Mouse (Mus musculus): Measurements from ENCODE around the gene Obscn.

The Obscn gene

GRCm38 (mm10) chr11:58963543-58963942 lies 172.7 kb downstream of the Obscn start:
- CTCF ChIA-PET, result no interaction called here

DNA sequence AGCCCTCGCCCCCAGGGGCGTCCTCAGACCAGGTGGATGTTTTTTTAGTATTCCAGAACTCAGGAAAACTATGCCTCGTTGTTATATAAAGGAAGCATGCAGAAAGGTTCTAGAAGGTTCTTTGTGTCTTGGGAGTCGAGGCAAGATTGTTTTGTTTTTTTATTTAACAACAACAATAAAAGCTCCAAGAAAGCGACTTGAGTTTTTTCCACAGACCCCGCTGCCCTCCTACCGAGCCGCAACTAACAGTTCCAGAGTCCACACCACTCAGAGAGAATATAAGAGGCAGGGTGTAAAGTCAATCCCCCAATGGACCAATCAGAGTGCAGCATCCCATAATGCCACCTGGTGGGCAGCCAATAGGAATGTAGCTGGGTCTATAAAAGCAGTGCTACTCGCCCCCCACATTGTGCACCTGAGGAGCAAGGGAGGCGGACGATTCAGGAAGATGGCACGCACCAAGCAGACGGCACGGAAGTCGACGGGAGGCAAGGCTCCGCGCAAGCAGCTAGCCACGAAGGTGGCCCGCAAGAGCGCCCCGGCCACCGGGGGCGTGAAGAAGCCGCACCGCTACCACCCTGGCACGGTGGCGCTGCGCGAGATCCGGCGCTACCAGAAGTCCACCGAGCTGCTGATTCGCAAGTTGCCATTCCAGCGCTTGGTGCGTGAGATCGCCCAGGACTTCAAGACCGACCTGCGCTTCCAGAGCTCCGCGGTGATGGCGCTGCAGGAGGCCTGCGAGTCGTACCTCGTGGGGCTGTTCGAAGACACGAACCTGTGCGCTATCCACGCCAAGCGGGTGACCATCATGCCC lies 174.6 kb downstream of the Obscn start:
- CTCF ChIA-PET, result interaction anchor here (0.6 to 1.2 kb wide), 2 partner anchors 12 to 21 kb away, joined by 3 read pairs; no protein-coding TSS in a partner anchor

GRCm38 (mm10) chr11:58959921-58960465 lies 176.2 kb downstream of the Obscn start:
- CTCF ChIA-PET, result interaction anchor here (0.5 to 0.6 kb wide), 3 partner anchors 11 to 45 kb away, joined by 3 to 6 read pairs (median 4); partner anchors contain the start of gene Hist3h2ba

DNA sequence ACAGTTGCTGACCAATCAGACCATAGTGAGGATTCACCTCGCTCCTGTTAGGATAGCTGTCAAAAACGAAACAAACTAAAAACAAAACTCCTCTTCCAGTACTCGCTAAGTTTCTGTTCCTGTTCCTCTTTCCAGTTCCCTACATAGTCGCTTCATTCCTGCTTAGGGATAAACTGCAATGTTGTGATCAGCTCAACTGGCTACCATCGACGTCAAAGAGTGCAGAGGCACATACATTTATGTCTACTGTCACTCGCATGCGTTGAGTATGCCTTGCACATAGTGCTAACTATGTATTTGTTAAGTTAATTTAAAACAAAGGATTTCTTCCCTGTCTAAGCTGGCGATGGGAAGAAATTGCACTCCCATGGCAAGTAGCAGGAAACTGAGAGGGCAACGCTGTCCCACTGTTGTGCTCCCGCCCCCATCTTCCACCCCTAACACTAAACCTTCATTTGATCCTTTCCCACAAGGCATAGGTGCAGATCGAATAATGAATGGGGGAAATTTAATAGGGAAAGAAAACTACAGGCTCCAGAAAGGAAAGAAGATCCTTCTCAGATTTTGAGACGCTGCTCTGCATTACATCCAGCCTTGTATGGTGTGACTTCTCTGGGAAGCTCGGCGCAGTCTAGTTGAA lies 176.9 kb downstream of the Obscn start:
- CTCF ChIA-PET, result interaction anchor here (0.5 to 0.6 kb wide), 2 partner anchors 32 to 229 kb away, joined by 3 to 4 read pairs; no protein-coding TSS in a partner anchor

GRCm38 (mm10) chr11:58958536-58958935 lies 177.7 kb downstream of the Obscn start:
- CTCF ChIA-PET, result interaction anchor here (0.6 kb wide), 1 partner anchor 1004 kb away, joined by 4 read pairs; no protein-coding TSS in a partner anchor

DNA sequence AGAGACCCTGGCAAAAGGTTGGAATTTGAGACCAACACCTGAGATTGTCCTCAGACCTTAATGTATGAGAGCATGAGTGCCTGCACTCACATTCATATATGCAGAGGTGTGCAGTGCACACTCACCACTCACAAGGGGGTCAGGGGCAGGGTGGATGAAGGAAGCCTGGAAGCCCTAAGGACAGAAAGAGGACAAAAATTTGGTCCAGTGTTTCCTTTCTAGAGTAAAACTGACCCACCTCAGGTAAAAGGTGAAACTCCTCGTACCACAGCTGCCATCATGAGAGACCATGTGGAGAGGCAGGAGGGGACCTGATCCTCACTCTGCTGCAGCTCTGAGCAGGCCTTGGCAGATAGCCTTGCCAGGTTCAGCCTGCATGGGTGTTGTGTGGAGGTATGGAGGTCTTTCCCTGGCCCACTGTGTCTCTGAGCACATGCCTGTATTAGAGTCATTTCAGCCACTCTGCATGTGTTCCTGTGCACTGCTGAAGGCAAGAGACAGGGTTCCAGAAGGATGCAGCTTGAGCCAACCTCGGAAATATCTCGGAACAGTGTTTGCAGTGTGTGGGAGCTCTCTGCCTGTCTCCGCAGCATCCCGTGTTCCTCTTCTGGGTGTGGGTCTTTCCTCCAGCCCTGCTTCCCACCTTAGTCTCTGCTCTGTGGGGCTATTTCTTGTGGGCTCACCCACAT lies 178.8 kb downstream of the Obscn start:
- CTCF ChIA-PET, result interaction anchor here (1.1 kb wide), 1 partner anchor 18 kb away, joined by 3 read pairs; the partner anchor contains the start of gene Rnf187

DNA sequence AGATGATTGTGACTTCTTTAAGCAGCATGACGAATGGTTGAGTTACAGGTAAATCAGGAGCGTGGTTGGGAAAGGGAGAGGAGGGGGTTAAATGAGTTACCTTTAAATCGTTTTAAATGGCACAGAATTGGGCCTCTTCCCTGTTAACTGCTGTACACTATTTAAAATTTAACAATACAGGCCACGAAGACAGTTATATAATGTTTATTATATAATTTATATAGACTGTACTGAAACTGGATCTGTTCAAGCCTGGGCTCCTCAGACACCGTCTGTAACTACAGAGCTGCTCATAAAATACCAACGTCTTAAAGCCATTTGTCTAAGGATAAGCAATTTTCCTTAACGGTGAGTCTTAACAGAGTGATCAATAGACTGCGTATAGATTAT lies 180.3 kb downstream of the Obscn start:
- CTCF ChIA-PET, result no interaction called here

DNA sequence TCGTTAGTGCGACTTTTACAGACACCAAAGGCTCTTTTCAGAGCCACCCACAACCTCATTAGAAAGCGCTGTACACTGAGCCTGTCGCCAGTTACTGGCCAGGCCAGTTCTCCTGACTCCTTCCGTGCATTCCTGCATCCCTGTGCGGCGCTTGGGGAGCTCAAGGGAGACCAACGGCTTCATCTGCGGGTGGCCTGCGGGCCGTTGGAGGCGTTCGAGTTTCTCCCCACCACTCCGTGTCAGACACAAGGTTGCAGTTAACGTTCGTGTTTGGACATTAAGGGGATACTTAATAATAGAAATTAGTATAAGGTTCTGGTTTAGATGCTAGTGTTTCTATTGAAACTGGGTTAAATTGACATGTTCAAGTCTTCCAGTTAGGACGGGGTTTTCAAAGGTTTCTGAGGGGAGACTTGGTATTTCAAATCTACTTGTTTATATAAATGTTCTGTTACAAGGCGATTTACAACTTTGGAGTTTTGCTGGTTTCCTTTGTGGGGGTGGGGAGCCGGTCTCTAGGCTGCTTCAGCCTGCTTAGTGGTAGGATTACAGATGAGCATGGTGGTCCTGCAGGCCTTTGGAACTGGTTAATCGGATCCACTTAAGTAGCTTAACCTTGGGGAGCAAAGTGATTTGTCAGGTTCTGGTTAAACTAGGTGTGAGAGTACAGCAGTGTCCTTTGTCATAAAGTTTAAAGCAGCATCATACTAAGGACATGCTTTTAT lies 180.9 kb downstream of the Obscn start:
- CTCF ChIA-PET, result interaction anchor here (0.9 to 1.0 kb wide), 2 partner anchors 21 to 28 kb away, joined by 3 to 8 read pairs; no protein-coding TSS in a partner anchor

DNA sequence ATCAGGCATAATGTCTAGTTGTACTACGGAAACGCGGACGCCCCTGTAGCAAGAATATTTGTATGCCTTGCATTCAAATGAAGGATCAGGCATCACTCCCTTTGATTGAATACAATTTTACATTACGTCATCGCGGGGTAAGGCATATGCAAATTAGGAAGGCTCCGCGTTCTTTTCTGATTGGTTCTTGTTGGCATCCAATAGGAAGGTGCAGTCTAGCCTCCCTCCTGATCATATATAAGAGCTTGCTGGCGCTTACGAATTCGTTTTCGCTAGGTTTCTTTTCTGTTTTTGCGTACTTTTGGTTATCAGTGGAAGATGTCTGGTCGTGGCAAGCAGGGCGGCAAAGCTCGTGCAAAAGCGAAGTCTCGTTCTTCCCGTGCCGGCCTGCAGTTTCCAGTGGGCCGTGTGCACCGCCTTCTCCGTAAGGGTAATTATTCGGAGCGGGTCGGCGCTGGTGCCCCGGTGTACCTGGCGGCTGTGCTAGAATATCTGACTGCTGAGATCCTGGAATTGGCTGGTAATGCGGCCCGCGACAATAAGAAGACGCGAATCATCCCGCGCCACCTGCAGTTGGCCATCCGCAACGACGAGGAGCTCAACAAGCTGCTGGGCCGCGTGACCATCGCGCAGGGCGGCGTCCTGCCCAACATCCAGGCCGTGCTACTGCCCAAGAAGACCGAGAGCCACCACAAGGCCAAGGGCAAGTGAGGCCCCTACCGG lies 181.6 kb downstream of the Obscn start, which contains the start of the genes Hist3h2a and Trim17:
Gene Hist3h2a, plus strand, starts transcription at position 266 of the 723 bp plus-strand sequence.
Gene Trim17, plus strand, starts transcription at position 266 of the 723 bp plus-strand sequence.
- CTCF ChIA-PET, result interaction anchor here (0.6 to 1.0 kb wide), 4 partner anchors 20 to 29 kb away, joined by 3 to 8 read pairs (median 3); partner anchors contain the start of gene Trim11

DNA sequence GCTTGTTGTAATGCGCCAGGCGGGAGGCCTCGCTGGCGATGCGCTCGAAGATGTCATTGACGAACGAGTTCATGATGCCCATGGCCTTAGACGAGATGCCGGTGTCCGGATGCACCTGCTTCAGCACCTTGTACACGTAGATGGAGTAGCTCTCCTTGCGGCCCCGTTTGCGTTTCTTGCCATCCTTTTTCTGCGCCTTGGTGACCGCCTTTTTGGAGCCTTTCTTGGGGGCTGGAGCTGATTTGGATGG lies 182.1 kb downstream of the Obscn start:
- CTCF ChIA-PET, result interaction anchor here (0.6 to 1.0 kb wide), 3 partner anchors 24 to 30 kb away, joined by 3 to 8 read pairs (median 3); partner anchors contain the start of gene Trim11

GRCm38 (mm10) chr11:58953351-58954169 lies 182.6 kb downstream of the Obscn start:
- CTCF ChIA-PET, result interaction anchor here (1.0 kb wide), 1 partner anchor 25 kb away, joined by 3 read pairs; no protein-coding TSS in a partner anchor

DNA sequence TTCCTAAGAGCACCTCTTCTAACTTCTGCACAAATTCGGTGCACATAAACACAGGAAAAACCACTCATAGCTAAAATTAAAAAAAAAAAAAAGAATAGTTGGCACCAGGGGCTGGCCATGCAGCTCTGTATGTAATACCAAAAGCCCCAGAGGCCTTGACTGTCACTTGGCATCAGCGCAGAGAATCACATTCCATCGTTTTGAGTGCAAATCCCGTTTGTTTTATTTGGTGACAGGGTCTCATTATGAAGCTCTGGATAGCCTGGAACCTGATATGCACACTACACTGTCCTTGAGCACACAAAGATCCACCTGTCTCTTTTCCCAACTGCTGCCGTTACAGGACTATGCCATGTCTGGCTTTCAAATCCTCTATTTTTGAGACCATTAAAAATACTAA lies 185.0 kb downstream of the Obscn start:
- CTCF ChIA-PET, result no interaction called here

DNA sequence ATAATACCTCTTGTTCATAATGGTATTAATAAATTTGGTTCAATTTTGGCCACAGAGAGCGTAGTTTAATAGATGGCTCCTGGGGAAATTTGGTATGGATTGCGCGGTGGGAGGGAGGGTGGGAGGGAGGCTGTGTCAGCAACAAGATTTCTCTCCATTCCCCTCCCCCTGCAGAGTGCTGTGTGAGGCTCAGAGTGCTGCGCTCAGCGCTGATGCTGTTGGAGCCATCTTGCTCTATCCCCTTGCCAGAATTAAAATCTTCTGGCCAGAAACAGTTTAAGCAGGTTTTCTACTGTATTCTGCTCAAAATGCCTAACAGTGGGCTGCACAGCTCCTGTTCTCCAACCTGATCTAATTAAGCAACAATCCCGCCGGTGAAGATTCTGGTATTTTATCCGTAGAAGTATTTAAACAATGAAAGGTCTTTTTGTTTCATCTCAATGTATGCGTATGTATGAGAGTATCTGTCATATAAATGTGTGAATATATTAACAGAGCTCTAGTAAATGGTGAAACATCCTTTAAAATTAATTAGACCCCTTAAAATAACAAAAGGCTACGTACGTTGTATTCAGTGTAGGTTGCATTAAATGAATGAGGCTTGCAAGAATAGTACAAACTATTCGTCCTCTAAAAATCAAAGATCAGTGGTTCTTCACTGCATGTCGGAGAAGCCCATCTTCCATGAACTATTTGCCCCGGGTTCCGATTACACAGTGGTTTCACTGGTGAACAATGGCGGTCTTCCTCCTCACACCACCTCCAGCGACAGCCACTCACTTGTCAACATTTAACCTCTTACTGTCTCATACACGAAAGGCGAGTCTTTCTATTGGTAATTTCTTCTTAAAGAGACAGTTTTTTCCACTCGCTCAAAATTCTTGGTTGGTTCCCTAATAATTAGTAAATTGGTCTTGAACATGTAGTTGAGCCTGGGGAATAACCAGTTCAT lies 186.4 kb downstream of the Obscn start:
- CTCF ChIA-PET, result interaction anchor here (0.6 kb wide), 3 partner anchors 10 to 42 kb away, joined by 3 to 6 read pairs (median 5); no protein-coding TSS in a partner anchor

GRCm38 (mm10) chr11:58948542-58949479 lies 187.4 kb downstream of the Obscn start, which contains the start of gene Hist3h2ba:
TSS of gene Hist3h2ba (plus strand) at chr11:58948920.
- CTCF ChIA-PET, result interaction anchor here (0.6 to 1.0 kb wide), 5 partner anchors 10 to 43 kb away, joined by 3 to 6 read pairs (median 3); partner anchors contain the start of gene Rnf187

GRCm38 (mm10) chr11:58947798-58948528 lies 188.2 kb downstream of the Obscn start:
- CTCF ChIA-PET, result interaction anchor here (0.6 to 1.0 kb wide), 2 partner anchors 19 to 101 kb away, joined by 3 read pairs; partner anchors contain the start of gene Gm12258

- CTCF ChIA-PET, result interaction anchor here (0.6 to 1.0 kb wide), 2 partner anchors 19 to 100 kb away, joined by 3 read pairs; partner anchors contain the start of gene Gm12258
Observed at GRCm38 (mm10) chr11:58947306-58947705, 188.9 kb downstream of the Obscn start.

All from spleen, embryonic (tissue).